Mouse (Mus musculus) forebrain, embryonic 14.5 days (tissue): ENCODE measurements around the gene Ngp. TPM values are rescaled to one million over a fixed set of nuclear protein-coding genes. Genes with fewer than 3 reads are reported as not detected.

Experiments used
- ATAC-seq: fragments of 200-750 bp; cut with Nextera tagmentation; 2 replicates; pipeline ENCODE4 v1.8.0; 2017; ENCODE audit warnings: mild to moderate bottlenecking, moderate library complexity
- DNase-seq: peaks from one replicate; pipeline ENCODE4 v3.0.0-alpha.2; 2015; ENCODE audit warnings: low spot score
- H3K27ac ChIP-seq: fragments of 300-500 bp; sonication (generic); 2 replicates; pipeline ENCODE4 v1.5.1; 2014; ENCODE audit warnings: low read depth, mild to moderate bottlenecking, control low read depth, low read length, moderate library complexity
- H3K27me3 ChIP-seq: fragments of 300-500 bp; sonication (generic); replicated peaks from 2 replicates; pipeline ENCODE4 v1.6.1; 2014; ENCODE audit warnings: low read length, control low read depth, mixed read lengths; ENCODE audit not compliant: control insufficient read depth, insufficient read depth
- H3K36me3 ChIP-seq: fragments of 300-500 bp; sonication (generic); 2 replicates; pipeline ENCODE4 v1.6.1; 2014; ENCODE audit warnings: low read length, control low read depth; ENCODE audit not compliant: control insufficient read depth, insufficient read depth
- H3K4me1 ChIP-seq: fragments of 300-500 bp; sonication (generic); 2 replicates; pipeline ENCODE4 v1.6.1; 2014; ENCODE audit warnings: antibody characterized with exemption, low read length, control low read depth; ENCODE audit not compliant: control insufficient read depth, insufficient read depth
- H3K4me2 ChIP-seq: fragments of 300-500 bp; sonication (generic); 2 replicates; pipeline ENCODE4 v1.6.1; 2014; ENCODE audit warnings: mild to moderate bottlenecking, control low read depth, low read length
- H3K4me3 ChIP-seq: fragments of 300-500 bp; sonication (generic); 2 replicates; pipeline ENCODE4 v1.5.1; 2014; ENCODE audit warnings: low read depth, low read length, control low read depth
- H3K9ac ChIP-seq: fragments of 300-500 bp; sonication (generic); 2 replicates; pipeline ENCODE4 v1.6.1; 2014; ENCODE audit warnings: mild to moderate bottlenecking, low read length, control low read depth, moderate library complexity
- H3K9me3 ChIP-seq: fragments of 300-500 bp; sonication (generic); replicated peaks from 2 replicates; pipeline ENCODE4 v1.6.1; 2016; ENCODE audit warnings: low read length, control low read depth, mixed read lengths; ENCODE audit not compliant: control insufficient read depth
- WGBS: fragments of 180-500 bp; shearing (Covaris S2); extraction: QIAGEN DNeasy Blood & Tissue Kit; methylation state at CpG from one replicate; pipeline ENCODE4 v1.1.7; 2014; 5-methylcytosine and 5-hydroxymethylcytosine counted together
- polyA plus RNA-seq: library from polyadenylated mRNA; unstranded; fragments of >200 nt; fragmentation: Nextera tagmentation; extraction: Ambion mirVana; gene quantifications from 2 replicates; pipeline ENCODE4 v1.2.1, GENCODE M21; 2014

The Ngp gene
- polyA plus RNA-seq, 1 experiment from 2014 or later, result 0.61 TPM

DNA sequence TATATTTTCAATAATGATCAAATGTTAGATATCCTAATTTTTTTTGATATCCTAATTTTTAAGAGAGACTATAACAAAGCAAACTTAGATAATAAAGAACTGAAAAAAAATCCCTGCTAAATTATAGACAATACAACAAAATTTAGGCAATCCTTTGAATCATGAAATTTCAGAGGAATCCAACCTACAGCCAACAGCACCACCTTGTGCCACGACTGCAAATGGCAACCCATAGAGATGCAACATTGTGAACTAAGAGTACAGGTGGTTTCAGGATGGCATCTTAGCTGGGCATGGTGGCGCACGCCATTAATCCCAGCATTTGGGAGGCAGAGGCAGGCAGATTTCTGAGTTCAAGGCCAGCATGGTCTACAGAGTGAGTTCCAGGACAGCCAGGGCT lies 46.6 kb downstream of the Ngp start:
- ATAC-seq (no peak), DNase-seq (no peak)
- Histone ChIP-seq H3K36me3 (no peaks in the 10 kb centered on the region), H3K9ac (no peak overlapping the region), H3K4me3 (no peak overlapping the region), H3K27me3 (no peaks in the 10 kb centered on the region), H3K4me2 (no peak overlapping the region), H3K27ac (no peak overlapping the region), H3K4me1 (no peaks in the 10 kb centered on the region), H3K9me3 (no peaks in the 10 kb centered on the region)
- 86% methylated on average over 3 of the region's 3 CpGs for WGBS

Other genes starting within 250 kb of the Ngp start
- gene Cspg5, start 176.0 kb upstream of the Ngp start, polyA plus RNA-seq, result 49.3 and 64.2 TPM in 2 replicates
- gene Elp6, start 114.6 kb upstream of the Ngp start, polyA plus RNA-seq, result 35.4 and 37.0 TPM in 2 replicates
- 24.5 and 35.4 TPM in 2 replicates for gene Scap, start 86.5 kb upstream of the Ngp start, polyA plus RNA-seq
- 13.1 and 18.7 TPM in 2 replicates for gene Ptpn23, start 11.5 kb upstream of the Ngp start, polyA plus RNA-seq
- 10.5 and 14.3 TPM in 2 replicates for gene Klhl18, start 56.9 kb downstream of the Ngp start, polyA plus RNA-seq
- gene Kif9, start 57.2 kb downstream of the Ngp start, polyA plus RNA-seq, result 3.0 and 3.2 TPM in 2 replicates
- gene Setd2, start 112.8 kb downstream of the Ngp start, polyA plus RNA-seq, result 36.1 and 43.6 TPM in 2 replicates
- 25.3 and 26.8 TPM in 2 replicates for gene Nradd, start 204.7 kb downstream of the Ngp start, polyA plus RNA-seq
- gene Nbeal2, start 234.4 kb downstream of the Ngp start, polyA plus RNA-seq, result 0.86 and 2.7 TPM in 2 replicates
- 119 and 120 TPM in 2 replicates for gene Ccdc12, start 236.8 kb downstream of the Ngp start, polyA plus RNA-seq